Mouse (Mus musculus) heart, embryonic 12.5 days (tissue): ENCODE results near the gene Slc22a23. TPM values are rescaled to one million over a fixed set of nuclear protein-coding genes. Genes with fewer than 3 reads are reported as not detected.
"Not testable (repeated sequence)": the region's sequence is repeated elsewhere in the genome, so short reads cannot be mapped to it uniquely, and the experiment has no call there.

Source experiments
- ATAC-seq: fragments of 200-750 bp; cut with Nextera tagmentation; 2 replicates; pipeline ENCODE4 v1.8.0; 2017; ENCODE audit warnings: moderate TSS enrichment, moderate library complexity; ENCODE audit not compliant: insufficient number of reproducible peaks, low FRiP score
- H3K27ac ChIP-seq: fragments of 300-500 bp; sonication (generic); 2 replicates; pipeline ENCODE4 v1.5.1; 2016; ENCODE audit warnings: mild to moderate bottlenecking, moderate library complexity; ENCODE audit not compliant: poor library complexity, severe bottlenecking
- H3K27me3 ChIP-seq: fragments of 300-500 bp; sonication (generic); replicated peaks from 2 replicates; pipeline ENCODE4 v1.6.1; 2016; ENCODE audit warnings: mild to moderate bottlenecking, moderate library complexity
- H3K36me3 ChIP-seq: fragments of 300-500 bp; sonication (generic); 2 replicates; pipeline ENCODE4 v1.6.1; 2016; ENCODE audit warnings: mild to moderate bottlenecking, moderate library complexity
- H3K4me1 ChIP-seq: fragments of 300-500 bp; sonication (generic); replicated peaks from 2 replicates; pipeline ENCODE4 v1.6.1; 2016; ENCODE audit warnings: mild to moderate bottlenecking
- H3K4me2 ChIP-seq: fragments of 300-500 bp; sonication (generic); 2 replicates; pipeline ENCODE4 v1.6.1; 2016; ENCODE audit warnings: mild to moderate bottlenecking, moderate library complexity
- H3K4me3 ChIP-seq: fragments of 300-500 bp; sonication (generic); 2 replicates; pipeline ENCODE4 v1.5.1; 2016; ENCODE audit warnings: mild to moderate bottlenecking
- H3K9ac ChIP-seq: fragments of 300-500 bp; sonication (generic); 2 replicates; pipeline ENCODE4 v1.6.1; 2016; ENCODE audit warnings: mild to moderate bottlenecking, moderate library complexity
- H3K9me3 ChIP-seq: fragments of 300-500 bp; sonication (generic); replicated peaks from 2 replicates; pipeline ENCODE4 v1.6.1; 2016; ENCODE audit warnings: mild to moderate bottlenecking, moderate library complexity
- WGBS: fragments of 180-500 bp; shearing (Covaris S2); methylation state at CpG from one replicate; pipeline ENCODE4 v1.1.7; 2016; 5-methylcytosine and 5-hydroxymethylcytosine counted together
- polyA plus RNA-seq: library from polyadenylated mRNA; unstranded; fragments of >200 nt; fragmentation: Nextera tagmentation; extraction: Ambion mirVana; gene quantifications from 2 replicates; pipeline ENCODE4 v1.2.1, GENCODE M21; 2016

Gene Slc22a23
- 10.0 and 11.0 TPM in 2 replicates for polyA plus RNA-seq

GRCm38 (mm10) chr13:34345128-34346085, at the start of gene Slc22a23:
Slc22a23 (minus strand) TSS chr13:34345182.
- peak within 1 kb of the TSS; percentile 70 for H3K27ac ChIP-seq
- 1% methylated on average over 48 of the region's 69 CpGs for WGBS
- peaks cover 35% of the 10 kb centered on the region for H3K4me1 ChIP-seq
- peak within 1 kb of the TSS; percentile 94 for H3K9ac ChIP-seq
- peak within 1 kb of the TSS; percentile 84 for H3K4me3 ChIP-seq
- ATAC-seq: peak; percentile 86
- no peaks in the 10 kb centered on the region for H3K9me3 ChIP-seq
- no peaks in the 10 kb centered on the region for H3K36me3 ChIP-seq
- peak within 1 kb of the TSS; percentile 94 for H3K4me2 ChIP-seq
- no peaks in the 10 kb centered on the region for H3K27me3 ChIP-seq

DNA sequence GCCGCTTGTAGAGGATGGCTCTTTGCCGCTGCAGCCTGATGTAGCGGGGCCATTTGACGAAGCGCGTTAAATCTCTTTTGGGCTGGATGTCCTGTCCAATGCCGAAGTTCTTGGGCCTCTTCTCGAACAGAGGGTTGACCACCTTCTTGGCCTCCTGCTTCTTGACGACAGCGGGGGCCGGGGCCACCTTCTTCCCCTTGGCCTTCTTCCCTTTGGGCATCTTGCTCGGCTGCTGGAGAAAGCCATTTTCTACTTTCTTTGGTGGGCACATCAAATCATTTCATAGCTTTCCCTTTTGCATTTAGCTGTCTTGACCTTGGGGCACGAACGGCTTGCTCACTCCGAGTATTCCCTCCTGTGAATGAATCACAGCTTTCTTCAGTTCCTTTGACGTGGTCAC, 49.3 kb upstream of the Slc22a23 start:
- WGBS: 84% methylated on average over 16 of the region's 16 CpGs
- ATAC-seq, H3K27ac ChIP-seq, H3K4me3 ChIP-seq, H3K4me2 ChIP-seq, H3K27me3 ChIP-seq, H3K36me3 ChIP-seq, H3K9ac ChIP-seq, H3K9me3 ChIP-seq: not testable (repeated sequence)
- peaks cover 12% of the 10 kb centered on the region for H3K4me1 ChIP-seq

DNA sequence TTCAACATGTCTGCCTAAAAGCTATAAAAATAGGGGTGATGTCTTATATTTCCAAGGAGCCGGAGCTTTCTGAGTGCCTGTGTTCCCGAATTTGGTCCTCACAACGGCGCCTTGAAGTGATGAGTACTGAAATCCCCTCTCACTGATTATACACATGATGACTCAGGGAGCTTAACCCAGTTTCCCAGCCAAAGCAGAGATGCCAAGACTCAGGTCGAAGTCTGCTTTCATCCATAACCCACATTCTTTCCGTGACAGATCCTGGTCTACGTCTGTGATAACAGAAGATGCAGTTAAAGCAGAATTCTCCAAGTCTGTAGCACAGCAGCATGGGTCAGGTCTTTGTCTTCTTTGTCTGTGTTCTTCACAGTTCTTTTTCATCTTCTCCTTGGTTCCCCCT, 47.4 kb upstream of the Slc22a23 start:
- Histone ChIP-seq H3K36me3 (no peaks in the 10 kb centered on the region), H3K9ac (no peak overlapping the region), H3K4me2 (no peak overlapping the region), H3K4me1 (peaks cover 7% of the 10 kb centered on the region), H3K27me3 (no peaks in the 10 kb centered on the region), H3K4me3 (no peak overlapping the region), H3K9me3 (no peaks in the 10 kb centered on the region), H3K27ac (no peak overlapping the region)
- WGBS: 17% methylated on average over 7 of the region's 7 CpGs
- 0 out of 2 replicates have a peak, but pooled peaks have one; percentile 33 for ATAC-seq

DNA sequence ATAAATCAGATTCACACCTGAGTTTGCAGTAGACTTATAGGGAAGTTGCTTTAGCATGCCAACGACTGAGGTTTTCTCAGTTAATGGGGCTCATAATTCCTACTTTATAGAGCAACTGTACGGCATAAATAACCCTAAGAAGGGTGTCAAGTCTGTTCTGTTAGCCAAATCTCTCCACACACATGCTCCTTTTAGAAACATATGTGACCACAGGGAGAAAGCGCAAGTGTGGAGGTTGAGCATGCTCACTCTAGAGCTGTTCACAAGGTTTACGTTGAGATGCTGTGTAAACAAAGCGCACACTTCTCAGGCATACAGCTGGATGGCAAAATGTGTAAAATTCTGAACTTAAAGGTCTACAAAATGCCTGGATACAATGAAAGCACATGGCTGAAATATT, 43.2 kb upstream of the Slc22a23 start:
- H3K9ac ChIP-seq: no peak overlapping the region
- no peaks in the 10 kb centered on the region for H3K36me3 ChIP-seq
- no peaks in the 10 kb centered on the region for H3K9me3 ChIP-seq
- H3K27me3 ChIP-seq: no peaks in the 10 kb centered on the region
- ATAC-seq: no peak
- no peak overlapping the region for H3K4me3 ChIP-seq
- 85% methylated on average over 5 of the region's 5 CpGs for WGBS
- H3K4me1 ChIP-seq: peaks cover 15% of the 10 kb centered on the region
- no peak overlapping the region for H3K4me2 ChIP-seq
- H3K27ac ChIP-seq: no peak overlapping the region

GRCm38 (mm10) chr13:34383416-34383815, 38.4 kb upstream of the Slc22a23 start:
- ATAC-seq: no peak
- H3K27ac ChIP-seq: no peak overlapping the region
- WGBS: 31% methylated on average over 3 of the region's 3 CpGs

GRCm38 (mm10) chr13:34378926-34379325, 33.9 kb upstream of the Slc22a23 start:
- Histone ChIP-seq H3K4me3 (no peak overlapping the region), H3K9ac (no peak overlapping the region), H3K4me1 (peaks cover 20% of the 10 kb centered on the region), H3K27me3 (no peaks in the 10 kb centered on the region), H3K27ac (no peak overlapping the region), H3K36me3 (no peaks in the 10 kb centered on the region), H3K4me2 (no peak overlapping the region), H3K9me3 (no peaks in the 10 kb centered on the region)
- no peak for ATAC-seq
- 87% methylated on average over 3 of the region's 3 CpGs for WGBS

More at GRCm38 (mm10) chr13:34383416-34383815, 38.4 kb upstream of the Slc22a23 start:
- Histone ChIP-seq H3K36me3 (no peaks in the 10 kb centered on the region), H3K9ac (no peak overlapping the region), H3K4me3 (no peak overlapping the region), H3K27me3 (no peaks in the 10 kb centered on the region), H3K4me2 (no peak overlapping the region), H3K4me1 (peaks cover 11% of the 10 kb centered on the region; the same call in 1 of the 2 replicates), H3K9me3 (no peaks in the 10 kb centered on the region)

DNA sequence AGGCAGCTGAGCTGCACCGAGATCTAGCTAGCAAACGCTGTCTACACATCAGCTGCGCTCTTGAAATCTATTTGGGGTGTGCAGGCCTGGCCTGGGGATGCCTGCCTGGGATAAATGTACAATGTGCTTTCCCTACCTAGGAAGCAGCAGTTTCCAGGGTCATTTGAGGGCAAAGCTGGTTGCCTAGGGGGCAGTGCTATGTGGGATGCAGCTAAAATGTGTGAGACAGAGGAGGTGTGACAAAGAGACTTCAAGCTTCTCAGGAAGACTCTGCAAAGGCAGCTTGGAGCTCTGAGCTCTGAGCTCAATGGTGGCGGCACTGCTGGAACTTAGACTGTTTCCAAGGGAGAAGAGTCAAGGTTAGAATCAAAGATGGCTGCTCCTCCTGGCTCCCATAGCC, 30.2 kb upstream of the Slc22a23 start:
- Histone ChIP-seq H3K27me3 (no peaks in the 10 kb centered on the region), H3K4me2 (no peak overlapping the region), H3K4me3 (no peak overlapping the region), H3K36me3 (no peaks in the 10 kb centered on the region), H3K27ac (0 out of 2 replicates have a peak overlapping the region, but pooled peaks have one; percentile 23), H3K9me3 (no peaks in the 10 kb centered on the region), H3K4me1 (peaks cover 20% of the 10 kb centered on the region), H3K9ac (no peak overlapping the region)
- WGBS: 54% methylated on average over 4 of the region's 4 CpGs
- ATAC-seq: no peak

GRCm38 (mm10) chr13:34372870-34373478, 28.0 kb upstream of the Slc22a23 start:
- Histone ChIP-seq H3K27ac (no peak overlapping the region), H3K4me3 (no peak overlapping the region), H3K36me3 (no peaks in the 10 kb centered on the region), H3K4me2 (no peak overlapping the region), H3K9ac (no peak overlapping the region), H3K4me1 (peaks cover 20% of the 10 kb centered on the region), H3K9me3 (no peaks in the 10 kb centered on the region), H3K27me3 (no peaks in the 10 kb centered on the region)
- WGBS: 76% methylated on average over 5 of the region's 5 CpGs
- no peak for ATAC-seq

GRCm38 (mm10) chr13:34371951-34372869, 27.2 kb upstream of the Slc22a23 start:
- Histone ChIP-seq H3K4me1 (peaks cover 20% of the 10 kb centered on the region), H3K4me3 (no peak overlapping the region), H3K4me2 (0 out of 2 replicates have a peak overlapping the region, but pooled peaks have one; percentile 7), H3K36me3 (no peaks in the 10 kb centered on the region), H3K9me3 (no peaks in the 10 kb centered on the region), H3K27me3 (no peaks in the 10 kb centered on the region), H3K27ac (no peak overlapping the region), H3K9ac (no peak overlapping the region)
- 64% methylated on average over 6 of the region's 6 CpGs for WGBS
- no peak for ATAC-seq

DNA sequence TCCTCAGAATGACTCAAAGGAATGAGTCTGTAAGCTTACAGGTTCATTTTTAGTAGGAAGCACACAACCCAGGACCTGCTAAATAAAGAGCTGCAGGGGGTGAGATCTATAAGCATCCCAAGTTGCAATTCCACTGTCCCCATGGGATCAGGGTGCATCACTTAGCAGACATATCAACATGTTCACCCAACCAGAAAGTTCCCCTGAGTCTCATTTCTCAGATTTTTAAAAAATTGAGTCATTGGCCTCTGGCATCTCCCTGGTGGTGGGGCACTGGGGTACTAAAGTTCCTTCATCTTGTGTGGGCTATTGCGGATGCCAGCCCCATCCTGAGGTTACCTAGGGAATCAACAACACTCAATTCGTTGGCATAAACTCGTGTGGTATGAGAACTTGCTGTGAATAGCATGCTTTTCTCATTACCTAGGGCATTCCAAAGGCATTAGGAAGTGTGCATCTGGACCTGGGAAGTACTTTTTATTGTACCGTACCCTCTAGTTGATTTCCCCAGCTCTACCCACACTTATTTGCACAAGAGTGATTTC, 25.4 kb upstream of the Slc22a23 start:
- Histone ChIP-seq H3K27ac (no peak overlapping the region), H3K9me3 (no peaks in the 10 kb centered on the region), H3K4me3 (no peak overlapping the region), H3K27me3 (no peaks in the 10 kb centered on the region), H3K9ac (no peak overlapping the region), H3K4me1 (peaks cover 20% of the 10 kb centered on the region), H3K4me2 (no peak overlapping the region), H3K36me3 (no peaks in the 10 kb centered on the region)
- WGBS: 74% methylated on average over 4 of the region's 4 CpGs
- ATAC-seq: no peak
